Mouse (Mus musculus): ENCODE data around the gene Myoz2.

DNA sequence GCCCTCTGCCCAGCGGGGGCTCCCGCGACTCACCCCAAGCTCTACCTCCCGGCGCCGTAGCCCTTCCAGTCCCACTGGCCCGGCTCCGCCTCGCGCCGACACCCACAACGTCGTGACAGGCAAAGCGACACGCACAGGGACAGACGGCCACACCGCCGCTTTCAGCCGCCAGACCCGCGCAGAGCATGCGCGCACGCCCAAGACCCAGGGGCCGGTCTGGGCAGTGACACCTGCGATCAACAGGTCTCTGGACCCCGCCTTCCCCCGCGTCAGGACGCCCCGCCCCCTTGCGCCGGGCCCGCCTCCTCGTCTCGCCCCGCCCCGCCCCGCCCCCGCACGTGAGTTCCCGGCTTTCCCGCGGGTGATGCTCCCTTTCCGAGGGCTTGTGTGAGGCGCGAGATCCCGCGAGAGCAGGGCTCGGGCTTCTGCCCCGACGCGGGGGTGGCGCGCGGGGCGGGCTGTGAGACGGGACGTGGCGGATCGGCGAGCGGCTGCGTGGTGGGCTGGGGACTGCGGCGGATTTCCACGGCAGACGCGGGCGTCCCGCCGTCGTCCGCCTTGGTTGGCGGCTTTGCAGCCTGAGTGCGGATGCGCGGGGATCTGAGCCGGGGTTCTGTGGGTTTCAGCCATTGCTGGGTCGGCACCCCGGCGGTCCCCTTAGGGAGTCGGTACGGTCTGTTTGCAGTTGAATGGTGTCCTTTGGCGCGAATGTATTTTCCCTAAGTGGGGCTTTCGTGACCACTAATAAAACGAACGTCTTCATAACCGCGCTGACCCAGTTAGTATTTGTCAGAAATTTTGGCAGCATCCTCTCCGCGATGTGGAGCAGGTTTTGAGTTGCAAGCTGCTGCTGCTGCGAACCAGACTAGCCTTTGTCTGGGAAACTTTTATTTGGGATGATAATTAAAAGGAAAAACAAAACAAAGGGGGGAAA, 50.3 kb downstream of the Myoz2 start, which contains the start of gene Usp53:
- TF ChIP-seq MAFK (IDR thresholded peaks at IDR 0.05; ENCODE audit: insufficient read depth, low read depth, low read length) (no peak), ZNF384 (IDR thresholded peaks at IDR 0.05; ENCODE audit: low read depth, low read length) (no peak), HCFC1 (IDR thresholded peaks at IDR 0.05; ENCODE audit: borderline replicate concordance, insufficient read depth, low read length) (no peak; the same call in 1 of the 2 replicates), ZC3H11A (IDR thresholded peaks at IDR 0.05; ENCODE audit: borderline replicate concordance, low read depth, low read length) (no peak), CHD2 (IDR thresholded peaks at IDR 0.05; ENCODE audit: low read depth, low read length) (peak; percentile 94)

Data from ES-E14 (cell line).